Mouse (Mus musculus) kidney, postnatal 0 days (tissue): ENCODE measurements around the gene Otop1. TPM values are rescaled to one million over a fixed set of nuclear protein-coding genes. Genes with fewer than 3 reads are reported as not detected.
A peak's percentile ranks its signal among the peaks of the same experiment; 100 is the strongest.

ENCODE experiments used
- ATAC-seq: fragments of 200-750 bp; cut with Nextera tagmentation; replicated peaks from 2 replicates; pipeline ENCODE4 v1.8.0; 2017; ENCODE audit warnings: low read depth, moderate number of reproducible peaks, moderate TSS enrichment, moderate library complexity; ENCODE audit not compliant: low FRiP score
- DNase-seq: peaks from one replicate; pipeline ENCODE4 v3.0.0-alpha.2; 2016; ENCODE audit warnings: low spot score
- H3K27ac ChIP-seq: fragments of 300-500 bp; sonication (generic); 2 replicates; pipeline ENCODE4 v1.5.1; 2014; ENCODE audit warnings: mild to moderate bottlenecking
- H3K27me3 ChIP-seq: fragments of 300-500 bp; sonication (generic); 2 replicates; pipeline ENCODE4 v1.6.1; 2014; ENCODE audit warnings: low read length, mixed read lengths; ENCODE audit not compliant: insufficient read depth
- H3K36me3 ChIP-seq: fragments of 300-500 bp; sonication (generic); 2 replicates; pipeline ENCODE4 v1.6.1; 2014; ENCODE audit warnings: low read length, mixed read lengths; ENCODE audit not compliant: insufficient read depth
- H3K4me1 ChIP-seq: fragments of 300-500 bp; sonication (generic); replicated peaks from 2 replicates; pipeline ENCODE4 v1.6.1; 2014; ENCODE audit warnings: antibody characterized with exemption, low read length, mixed read lengths; ENCODE audit not compliant: insufficient read depth
- H3K4me2 ChIP-seq: fragments of 300-500 bp; sonication (generic); 2 replicates; pipeline ENCODE4 v1.6.1; 2014; ENCODE audit warnings: mild to moderate bottlenecking, low read length, moderate library complexity, mixed read lengths
- H3K4me3 ChIP-seq: fragments of 300-500 bp; sonication (generic); replicated peaks from 2 replicates; pipeline ENCODE4 v1.5.1; 2014; ENCODE audit warnings: low read depth, low read length
- H3K9ac ChIP-seq: fragments of 300-500 bp; sonication (generic); 2 replicates; pipeline ENCODE4 v1.6.1; 2014; ENCODE audit warnings: low read depth, low read length
- H3K9me3 ChIP-seq: fragments of 300-500 bp; sonication (generic); replicated peaks from 2 replicates; pipeline ENCODE4 v1.6.1; 2016; ENCODE audit warnings: low read length, inconsistent platforms, mixed read lengths
- CTCF ChIP-seq: IDR thresholded peaks from 2 replicates; pipeline ENCODE4 v1.5.1; 2016; ENCODE audit warnings: antibody characterized with exemption, low read depth, mild to moderate bottlenecking, moderate library complexity
- WGBS: fragments of 180-500 bp; shearing (Covaris S2); extraction: QIAGEN DNeasy Blood & Tissue Kit; methylation state at CpG from one replicate; pipeline ENCODE4 v1.1.7; 2014; 5-methylcytosine and 5-hydroxymethylcytosine counted together
- polyA plus RNA-seq: library from polyadenylated mRNA; unstranded; fragments of >200 nt; fragmentation: Nextera tagmentation; extraction: Ambion mirVana; gene quantifications from 2 replicates; pipeline ENCODE4 v1.2.1, GENCODE M21; 2015

Otop1 gene
- polyA plus RNA-seq = not detected in 2 replicates

GRCm38 (mm10) chr5:38275771-38276170, at the start of gene Otop1:
Otop1 (plus strand) TSS chr5:38275972.
- Histone ChIP-seq H3K4me1 (peaks cover 9% of the 10 kb centered on the region; the same call in 1 of the 2 replicates), H3K4me2 (no peak within 1 kb of the TSS), H3K27ac (no peak within 1 kb of the TSS), H3K4me3 (no peak within 1 kb of the TSS), H3K9ac (no peak within 1 kb of the TSS), H3K9me3 (no peaks in the 10 kb centered on the region), H3K36me3 (no peaks in the 10 kb centered on the region), H3K27me3 (peaks cover 33% of the 10 kb centered on the region)
- no peak for TF ChIP-seq CTCF
- DNase-seq (no peak), ATAC-seq (no peak)
- 10% methylated on average over 4 of the region's 4 CpGs for WGBS

GRCm38 (mm10) chr5:38235422-38235821, 40.4 kb upstream of the Otop1 start:
- DNase-seq (peak; percentile 49), ATAC-seq (no peak; the same call in 1 of the 2 replicates)
- WGBS = 71% methylated on average over 4 of the region's 4 CpGs
- Histone ChIP-seq H3K36me3 (peaks cover 26% of the 10 kb centered on the region; the same call in 1 of the 2 replicates), H3K27me3 (no peaks in the 10 kb centered on the region), H3K4me3 (no peak overlapping the region), H3K27ac (no peak overlapping the region), H3K9ac (no peak overlapping the region), H3K4me2 (no peak overlapping the region), H3K4me1 (no peaks in the 10 kb centered on the region), H3K9me3 (no peaks in the 10 kb centered on the region)
- peak; percentile 72 for TF ChIP-seq CTCF

DNA sequence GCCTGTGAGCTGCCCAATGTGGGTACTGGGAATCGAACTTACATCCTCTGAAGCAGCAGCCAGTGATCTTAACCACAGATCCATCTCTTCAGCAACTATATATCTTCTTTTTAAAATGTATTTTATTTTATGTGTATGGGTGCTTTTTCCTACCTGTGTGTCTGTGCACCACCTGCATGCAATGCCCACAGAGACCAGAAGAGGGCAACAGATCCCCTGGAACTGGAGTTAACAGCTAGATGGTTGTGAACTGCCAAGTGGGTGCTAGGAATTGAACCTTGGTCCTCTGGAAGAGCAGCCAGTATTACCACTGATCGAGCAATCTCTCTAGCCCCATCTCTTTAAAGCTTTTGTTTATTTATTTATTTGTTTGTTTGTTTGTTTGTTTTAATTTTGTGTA, 39.1 kb upstream of the Otop1 start:
- Histone ChIP-seq H3K36me3 (peaks cover 15% of the 10 kb centered on the region; the same call in 1 of the 2 replicates), H3K9ac (no peak overlapping the region), H3K4me3 (no peak overlapping the region), H3K27ac (no peak overlapping the region), H3K9me3 (no peaks in the 10 kb centered on the region), H3K4me1 (no peaks in the 10 kb centered on the region), H3K27me3 (no peaks in the 10 kb centered on the region), H3K4me2 (no peak overlapping the region)
- TF ChIP-seq CTCF = peak; percentile 26; the same call in 1 of the 2 replicates
- ATAC-seq (no peak), DNase-seq (no peak)
- WGBS = 90% methylated on average over 2 of the region's 2 CpGs

- no peak overlapping the region for H3K9ac ChIP-seq
- H3K4me1 ChIP-seq = no peaks in the 10 kb centered on the region
- DNase-seq (peak; percentile 27), ATAC-seq (peak; percentile 33; the same call in 1 of the 2 replicates)
- no peaks in the 10 kb centered on the region for H3K27me3 ChIP-seq
- H3K27ac ChIP-seq = no peak overlapping the region
- H3K9me3 ChIP-seq = no peaks in the 10 kb centered on the region
- H3K4me2 ChIP-seq = no peak overlapping the region
- no peaks in the 10 kb centered on the region for H3K36me3 ChIP-seq
- TF ChIP-seq CTCF = no peak
- H3K4me3 ChIP-seq = no peak overlapping the region
- WGBS = 17% methylated on average over 5 of the region's 5 CpGs
These were observed 34.9 kb upstream of the Otop1 start for GRCm38 (mm10) chr5:38240727-38241472.

- 70% methylated on average over 3 of the region's 3 CpGs for WGBS
- Histone ChIP-seq H3K9me3 (no peaks in the 10 kb centered on the region), H3K27ac (no peak overlapping the region), H3K27me3 (no peaks in the 10 kb centered on the region), H3K9ac (no peak overlapping the region), H3K4me2 (no peak overlapping the region), H3K4me3 (no peak overlapping the region), H3K36me3 (no peaks in the 10 kb centered on the region), H3K4me1 (no peaks in the 10 kb centered on the region)
- ATAC-seq (no peak), DNase-seq (no peak)
- TF ChIP-seq CTCF = no peak
These were observed 34.3 kb upstream of the Otop1 start for GRCm38 (mm10) chr5:38241473-38241834.

DNA sequence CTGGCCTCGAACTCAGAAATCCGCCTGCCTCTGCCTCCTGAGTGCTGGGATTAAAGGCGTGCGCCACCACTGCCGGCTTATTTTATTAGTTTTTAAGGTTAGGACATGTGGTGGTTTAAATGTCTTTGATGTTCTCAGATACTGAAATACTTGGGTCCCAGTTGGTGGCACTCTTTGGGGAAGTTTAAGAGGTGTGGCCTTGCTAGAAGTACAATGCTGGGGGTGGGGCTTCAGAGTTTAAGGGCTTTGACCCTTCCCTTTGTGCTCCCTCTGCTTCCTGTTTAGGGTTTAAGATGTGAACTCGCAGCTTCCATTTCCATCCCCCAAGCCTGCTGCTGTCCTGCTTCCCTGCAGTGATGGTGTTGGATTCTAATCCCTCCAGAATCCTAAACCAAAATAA, 33.8 kb upstream of the Otop1 start:
- no peak for ATAC-seq
- WGBS = 85% methylated on average over 6 of the region's 6 CpGs
- H3K4me3 ChIP-seq = no peak overlapping the region
- H3K9ac ChIP-seq = no peak overlapping the region
- H3K27ac ChIP-seq = no peak overlapping the region
- H3K9me3 ChIP-seq = no peaks in the 10 kb centered on the region
- no peaks in the 10 kb centered on the region for H3K4me1 ChIP-seq
- no peaks in the 10 kb centered on the region for H3K27me3 ChIP-seq
- TF ChIP-seq CTCF = no peak
- no peaks in the 10 kb centered on the region for H3K36me3 ChIP-seq
- H3K4me2 ChIP-seq = no peak overlapping the region
- no peak for DNase-seq
